Mouse (Mus musculus): ENCODE results near the gene Gm19402. TPM values are rescaled to one million over a fixed set of nuclear protein-coding genes. Genes with fewer than 3 reads are reported as not detected.

The Gm19402 gene
- total and polyA plus RNA-seq, 3 experiments, result not detected

DNA sequence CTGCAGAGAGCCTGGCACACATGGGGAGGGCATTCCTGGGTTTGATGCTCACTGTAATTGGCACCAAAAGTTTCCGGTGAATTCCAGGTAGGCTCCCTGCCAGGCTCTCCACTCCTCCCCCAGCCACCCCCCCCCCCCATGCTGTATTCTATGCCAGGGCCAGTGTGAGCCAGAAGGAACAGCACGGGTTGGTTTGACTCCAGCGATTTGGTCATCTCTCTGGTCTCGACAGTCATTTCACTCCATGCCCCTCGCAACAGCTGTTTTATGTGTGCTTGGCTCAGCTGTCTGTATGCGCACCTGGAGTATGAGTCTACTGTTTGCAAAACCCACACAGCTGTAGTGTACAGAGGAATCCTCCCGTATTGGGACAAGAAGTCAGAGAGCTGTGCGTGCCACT is 24.2 kb downstream of the Gm19402 start:
- DNase-seq, result no peak

- DNase-seq, result no peak
Observed at GRCm38 (mm10) chr10:77663949-77664665, 26.4 kb downstream of the Gm19402 start.

- DNase-seq, result no peak
Observed at GRCm38 (mm10) chr10:77658286-77658994, 32.1 kb downstream of the Gm19402 start.

DNA sequence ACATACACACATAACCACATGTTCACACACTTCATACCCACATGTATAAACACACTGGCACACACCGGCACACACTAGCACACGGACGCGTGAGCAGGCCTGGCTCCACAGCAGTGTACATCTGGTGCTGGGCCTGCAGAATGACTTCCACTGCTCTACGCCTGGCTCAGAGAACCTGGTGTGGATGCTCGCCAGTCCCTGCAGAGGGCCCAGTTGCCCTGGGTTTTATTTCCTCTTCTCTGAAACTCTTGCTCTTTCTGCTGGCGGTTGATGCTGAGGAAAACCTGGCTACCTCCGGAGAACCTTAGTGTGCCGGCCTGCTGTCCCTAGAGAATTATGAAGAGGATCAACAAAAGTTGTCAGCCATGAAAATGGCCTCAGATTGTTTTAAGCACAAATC is 38.5 kb downstream of the Gm19402 start:
- no peak for DNase-seq

DNA sequence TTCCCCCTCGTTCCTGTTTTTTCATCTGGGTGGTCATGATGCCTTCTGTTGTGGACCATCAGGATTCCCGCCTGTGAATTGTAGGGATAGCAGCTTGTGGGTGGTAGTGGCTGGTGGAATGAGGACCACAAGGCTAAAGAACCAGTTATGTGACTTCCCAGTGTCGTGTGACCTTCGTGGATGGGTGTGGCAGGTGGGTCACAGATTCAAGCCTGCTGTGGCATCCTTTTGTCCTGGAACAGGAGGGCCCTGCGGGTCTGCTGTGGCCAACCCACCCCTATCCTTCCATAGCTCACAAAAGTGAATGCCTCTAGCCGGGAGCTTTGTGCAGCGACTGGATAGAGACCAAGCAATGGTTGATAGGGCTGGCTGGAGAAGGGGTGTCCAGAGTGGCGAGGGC is 42.7 kb downstream of the Gm19402 start:
- no peak for DNase-seq

DNA sequence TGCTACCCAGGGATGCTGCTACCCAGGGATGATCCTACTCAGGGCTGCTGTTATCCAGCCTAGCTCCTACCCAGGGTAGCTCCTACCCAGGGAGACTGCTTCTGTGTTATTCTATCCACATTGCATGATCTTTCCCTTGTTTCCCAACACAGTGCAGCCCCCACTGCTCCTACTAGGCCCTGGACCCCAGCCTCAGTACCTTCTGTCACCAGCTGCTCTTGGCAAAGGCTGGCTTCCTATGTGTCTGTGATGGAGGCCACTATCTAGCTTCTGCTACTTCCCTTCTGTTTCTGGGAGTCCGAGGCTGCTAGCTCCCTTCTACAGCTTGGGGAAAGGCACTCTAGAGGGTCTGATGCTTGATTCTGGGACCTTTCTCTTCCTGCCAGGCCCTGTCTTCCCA is 43.1 kb downstream of the Gm19402 start:
- no peak for DNase-seq

GRCm38 (mm10) chr10:77645571-77645970 is 45.0 kb downstream of the Gm19402 start:
- DNase-seq, result no peak

DNA sequence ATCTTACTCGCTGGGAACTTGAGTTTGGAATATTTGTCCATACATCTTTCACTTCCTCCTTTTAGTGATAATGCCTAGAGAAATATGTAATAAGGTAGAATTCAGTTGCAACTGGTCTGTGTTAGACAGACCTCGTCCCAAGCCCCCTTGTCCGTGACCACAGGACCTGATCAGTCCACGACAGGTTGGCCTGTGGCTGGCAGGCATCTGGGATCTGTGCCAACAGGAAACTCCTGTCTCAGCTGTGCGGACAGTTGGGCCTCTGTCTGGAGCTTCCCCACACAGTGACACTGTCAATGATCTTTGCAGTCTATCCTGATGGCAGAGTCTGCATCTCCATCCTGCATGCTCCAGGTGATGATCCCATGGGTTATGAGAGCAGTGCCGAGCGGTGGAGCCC is 47.4 kb downstream of the Gm19402 start:
- no peak for DNase-seq

Small RNA genes within 50 kb of the gene (microRNA-seq; reads per million reads assigned to microRNA genes)
- gene Mir1930, result 5.0 to 8.6 reads per million in 2 experiments

Other genes with a start within 250 kb of the Gm19402 start
- gene Fam207a, start 175.0 kb downstream of the Gm19402 start, total RNA-seq (2021), result 10 to 100 TPM; 17.9 to 21.0 TPM
- gene Fam207a, start 175.0 kb downstream of the Gm19402 start, polyA plus RNA-seq (2012; rRNA removed), result 26.4 and 30.5 TPM in 2 replicates
- gene Itgb2, start 160.5 kb downstream of the Gm19402 start, total RNA-seq (2021), result 1 to 10 TPM; 9.5 to 9.8 TPM
- 5.1 and 7.4 TPM in 2 replicates for gene Itgb2, start 160.5 kb downstream of the Gm19402 start, polyA plus RNA-seq (2012; rRNA removed)
- gene Pttg1ip, start 109.0 kb downstream of the Gm19402 start, total RNA-seq (2021), result 100 to 1,000 TPM; 174 to 202 TPM
- 127 and 165 TPM in 2 replicates for gene Pttg1ip, start 109.0 kb downstream of the Gm19402 start, polyA plus RNA-seq (2012; rRNA removed)
- 100 to 1,000 TPM in 1 of 2 experiments, 10 to 100 TPM in 1; 97.7 to 104 TPM for gene Sumo3, start 84.7 kb downstream of the Gm19402 start, total RNA-seq (2021)
- gene Sumo3, start 84.7 kb downstream of the Gm19402 start, polyA plus RNA-seq (2012; rRNA removed), result 83.8 and 91.1 TPM in 2 replicates
- gene Gm49325, start 84.6 kb downstream of the Gm19402 start, total RNA-seq (2021), result 10 to 100 TPM; 27.5 to 28.5 TPM
- gene Gm49325, start 84.6 kb downstream of the Gm19402 start, polyA plus RNA-seq (2012; rRNA removed), result not detected in 2 replicates
- gene Ube2g2, start 68.5 kb downstream of the Gm19402 start, total RNA-seq (2021), result 10 to 100 TPM; 50.0 to 55.0 TPM
- 27.9 and 37.4 TPM in 2 replicates for gene Ube2g2, start 68.5 kb downstream of the Gm19402 start, polyA plus RNA-seq (2012; rRNA removed)
- gene Tspear, start 4.2 kb downstream of the Gm19402 start, total RNA-seq (2021), result under 1 TPM; 0.17 to 0.62 TPM
- gene Tspear, start 4.2 kb downstream of the Gm19402 start, polyA plus RNA-seq (2012; rRNA removed), result 0.94 and 1.1 TPM in 2 replicates
- gene Gm9508, start 6.5 kb upstream of the Gm19402 start, total RNA-seq (2021), result not detected
- not detected in 2 replicates for gene Gm9508, start 6.5 kb upstream of the Gm19402 start, polyA plus RNA-seq (2012; rRNA removed)
- gene Gm10272, start 15.9 kb upstream of the Gm19402 start, total RNA-seq (2021), result not detected
- gene Gm10272, start 15.9 kb upstream of the Gm19402 start, polyA plus RNA-seq (2012; rRNA removed), result not detected in 2 replicates
- not detected for gene Gm10024, start 20.7 kb upstream of the Gm19402 start, total RNA-seq (2021)
- not detected in 2 replicates for gene Gm10024, start 20.7 kb upstream of the Gm19402 start, polyA plus RNA-seq (2012; rRNA removed)
- not detected for gene Gm10142, start 25.1 kb upstream of the Gm19402 start, total RNA-seq (2021)
- gene Gm10142, start 25.1 kb upstream of the Gm19402 start, polyA plus RNA-seq (2012; rRNA removed), result not detected in 2 replicates
- gene Krtap12-1, start 29.8 kb upstream of the Gm19402 start, total RNA-seq (2021), result not detected
- gene Krtap12-1, start 29.8 kb upstream of the Gm19402 start, polyA plus RNA-seq (2012; rRNA removed), result not detected in 2 replicates
- not detected for gene Gm10100, start 35.7 kb upstream of the Gm19402 start, total RNA-seq (2021)
- gene Gm10100, start 35.7 kb upstream of the Gm19402 start, polyA plus RNA-seq (2012; rRNA removed), result not detected in 2 replicates
- not detected for gene Gm18596, start 51.9 kb upstream of the Gm19402 start, total RNA-seq (2021)
- gene Gm18596, start 51.9 kb upstream of the Gm19402 start, polyA plus RNA-seq (2012; rRNA removed), result not detected in 2 replicates
- gene Gm9736, start 60.6 kb upstream of the Gm19402 start, total RNA-seq (2021), result not detected
- gene Gm9736, start 60.6 kb upstream of the Gm19402 start, polyA plus RNA-seq (2012; rRNA removed), result not detected in 2 replicates
- gene Gm3233, start 68.9 kb upstream of the Gm19402 start, total RNA-seq (2021), result not detected
- gene Gm3233, start 68.9 kb upstream of the Gm19402 start, polyA plus RNA-seq (2012; rRNA removed), result not detected in 2 replicates
- not detected for gene Gm3238, start 80.6 kb upstream of the Gm19402 start, total RNA-seq (2021)
- not detected in 2 replicates for gene Gm3238, start 80.6 kb upstream of the Gm19402 start, polyA plus RNA-seq (2012; rRNA removed)
- not detected for gene Gm7138, start 86.2 kb upstream of the Gm19402 start, total RNA-seq (2021)
- gene Gm7138, start 86.2 kb upstream of the Gm19402 start, polyA plus RNA-seq (2012; rRNA removed), result not detected in 2 replicates
- gene Gm3250, start 91.8 kb upstream of the Gm19402 start, total RNA-seq (2021), result not detected
- gene Gm3250, start 91.8 kb upstream of the Gm19402 start, polyA plus RNA-seq (2012; rRNA removed), result not detected in 2 replicates
- not detected for gene Gm7137, start 97.4 kb upstream of the Gm19402 start, total RNA-seq (2021)
- not detected in 2 replicates for gene Gm7137, start 97.4 kb upstream of the Gm19402 start, polyA plus RNA-seq (2012; rRNA removed)
- not detected for gene Gm9639, start 104.3 kb upstream of the Gm19402 start, total RNA-seq (2021)
- gene Gm9639, start 104.3 kb upstream of the Gm19402 start, polyA plus RNA-seq (2012; rRNA removed), result not detected in 2 replicates
- not detected for gene Gm19668, start 108.4 kb upstream of the Gm19402 start, total RNA-seq (2021)
- not detected in 2 replicates for gene Gm19668, start 108.4 kb upstream of the Gm19402 start, polyA plus RNA-seq (2012; rRNA removed)
- gene Gm9507, start 121.1 kb upstream of the Gm19402 start, total RNA-seq (2021), result not detected
- 0.31 TPM in 1 of 2 replicates, not detected in the other for gene Gm9507, start 121.1 kb upstream of the Gm19402 start, polyA plus RNA-seq (2012; rRNA removed)
- gene Gm2696, start 123.9 kb upstream of the Gm19402 start, total RNA-seq (2021), result not detected
- not detected in 2 replicates for gene Gm2696, start 123.9 kb upstream of the Gm19402 start, polyA plus RNA-seq (2012; rRNA removed)
- not detected for gene Krtap10-4, start 136.3 kb upstream of the Gm19402 start, total RNA-seq (2021)
- gene Krtap10-4, start 136.3 kb upstream of the Gm19402 start, polyA plus RNA-seq (2012; rRNA removed), result not detected in 2 replicates
- gene Krtap10-10, start 145.2 kb upstream of the Gm19402 start, total RNA-seq (2021), result not detected
- not detected in 2 replicates for gene Krtap10-10, start 145.2 kb upstream of the Gm19402 start, polyA plus RNA-seq (2012; rRNA removed)
- not detected for gene Gm36176, start 156.0 kb upstream of the Gm19402 start, total RNA-seq (2021)
- gene Gm36176, start 156.0 kb upstream of the Gm19402 start, polyA plus RNA-seq (2012; rRNA removed), result not detected in 2 replicates
- not detected for gene Gm10318, start 162.1 kb upstream of the Gm19402 start, total RNA-seq (2021)
- not detected in 2 replicates for gene Gm10318, start 162.1 kb upstream of the Gm19402 start, polyA plus RNA-seq (2012; rRNA removed)
- not detected for gene Gm3285, start 171.2 kb upstream of the Gm19402 start, total RNA-seq (2021)
- not detected in 2 replicates for gene Gm3285, start 171.2 kb upstream of the Gm19402 start, polyA plus RNA-seq (2012; rRNA removed)
- gene Lrrc3, start 211.8 kb upstream of the Gm19402 start, total RNA-seq (2021), result 1 to 10 TPM; 5.2 to 8.1 TPM
- 4.1 and 6.3 TPM in 2 replicates for gene Lrrc3, start 211.8 kb upstream of the Gm19402 start, polyA plus RNA-seq (2012; rRNA removed)

Data from adrenal gland, adult 2 months (tissue).